Mouse (Mus musculus) heart, adult 2 months (tissue): ENCODE measurements around the gene Slc26a8.

ENCODE experiments used
- CTCF ChIP-seq: fragments of 200-600 bp; IDR thresholded peaks from 2 replicates; pipeline ENCODE4 v1.8.1; 2022; ENCODE audit warnings: antibody characterized with exemption, mild to moderate bottlenecking, moderate library complexity
- EP300 ChIP-seq: fragments of 200-500 bp; IDR thresholded peaks from 2 replicates; pipeline ENCODE4 v1.6.1; 2011; ENCODE audit warnings: low read depth, low read length, control low read depth; ENCODE audit not compliant: insufficient read depth
- POLR2A ChIP-seq: fragments of 200-500 bp; IDR thresholded peaks from 2 replicates; pipeline ENCODE4 v1.6.1; 2011; ENCODE audit warnings: mild to moderate bottlenecking, low read depth, low read length, control low read depth; ENCODE audit not compliant: insufficient read depth

GRCm38 (mm10) chr17:28684631-28685030 lies 5.4 kb downstream of the Slc26a8 start:
- TF ChIP-seq POLR2A: no peak
- TF ChIP-seq CTCF: no peak
- TF ChIP-seq EP300: no peak
